Mouse (Mus musculus) neural tube, embryonic 11.5 days (tissue): ENCODE measurements around the gene Rfng. TPM values are rescaled to one million over a fixed set of nuclear protein-coding genes. Genes with fewer than 3 reads are reported as not detected.

ENCODE experiments used
- polyA plus RNA-seq: library from polyadenylated mRNA; unstranded; fragments of >200 nt; fragmentation: Nextera tagmentation; extraction: Ambion mirVana; gene quantifications from 2 replicates; pipeline ENCODE4 v1.2.1, GENCODE M21; 2014

Gene Rfng
- polyA plus RNA-seq, 1 experiment from 2014 or later = 36.7 TPM

Other genes with a start within 250 kb of the Rfng start
- gene Mcrip1, start 234.5 kb downstream of the Rfng start, polyA plus RNA-seq = 244 and 251 TPM in 2 replicates
- not detected in 2 replicates for gene Ppp1r27, start 233.1 kb downstream of the Rfng start, polyA plus RNA-seq
- 562 and 566 TPM in 2 replicates for gene P4hb, start 211.0 kb downstream of the Rfng start, polyA plus RNA-seq
- gene Arhgdia, start 202.6 kb downstream of the Rfng start, polyA plus RNA-seq = 686 and 719 TPM in 2 replicates
- 669 and 698 TPM in 2 replicates for gene Alyref, start 185.8 kb downstream of the Rfng start, polyA plus RNA-seq
- 198 and 199 TPM in 2 replicates for gene Anapc11, start 185.8 kb downstream of the Rfng start, polyA plus RNA-seq
- 0.78 TPM in 1 of 2 replicates, not detected in the other for gene Npb, start 175.7 kb downstream of the Rfng start, polyA plus RNA-seq
- gene Pcyt2, start 166.3 kb downstream of the Rfng start, polyA plus RNA-seq = 109 and 118 TPM in 2 replicates
- 37.2 and 39.0 TPM in 2 replicates for gene Sirt7, start 159.0 kb downstream of the Rfng start, polyA plus RNA-seq
- gene Mafg, start 150.6 kb downstream of the Rfng start, polyA plus RNA-seq = 26.5 and 27.5 TPM in 2 replicates
- gene Pycr1, start 140.4 kb downstream of the Rfng start, polyA plus RNA-seq = 31.8 and 33.8 TPM in 2 replicates
- gene Myadml2, start 136.0 kb downstream of the Rfng start, polyA plus RNA-seq = 0.89 TPM in 1 of 2 replicates, not detected in the other
- gene Notum, start 123.0 kb downstream of the Rfng start, polyA plus RNA-seq = 2.6 and 3.0 TPM in 2 replicates
- 124 and 136 TPM in 2 replicates for gene Aspscr1, start 111.2 kb downstream of the Rfng start, polyA plus RNA-seq
- 112 and 115 TPM in 2 replicates for gene Cenpx, start 70.5 kb downstream of the Rfng start, polyA plus RNA-seq
- gene Lrrc45, start 70.3 kb downstream of the Rfng start, polyA plus RNA-seq = 39.7 and 44.7 TPM in 2 replicates
- 12.1 and 13.9 TPM in 2 replicates for gene Rac3, start 62.7 kb downstream of the Rfng start, polyA plus RNA-seq
- 14.9 and 16.5 TPM in 2 replicates for gene Dcxr, start 56.9 kb downstream of the Rfng start, polyA plus RNA-seq
- gene Cbr2, start 52.1 kb downstream of the Rfng start, polyA plus RNA-seq = 1.8 and 2.0 TPM in 2 replicates
- gene Hmga1b, start 21.4 kb downstream of the Rfng start, polyA plus RNA-seq = 7.7 and 8.6 TPM in 2 replicates
- gene Gps1, start 65 bp upstream of the Rfng start, polyA plus RNA-seq = 286 and 291 TPM in 2 replicates
- 83.4 and 84.7 TPM in 2 replicates for gene Dus1l, start 12.2 kb upstream of the Rfng start, polyA plus RNA-seq
- gene Fasn, start 40.3 kb upstream of the Rfng start, polyA plus RNA-seq = 108 and 125 TPM in 2 replicates
- gene Ccdc57, start 148.7 kb upstream of the Rfng start, polyA plus RNA-seq = 4.6 and 5.8 TPM in 2 replicates
- 37.1 and 39.4 TPM in 2 replicates for gene Slc16a3, start 164.3 kb upstream of the Rfng start, polyA plus RNA-seq
- gene Csnk1d, start 207.1 kb upstream of the Rfng start, polyA plus RNA-seq = 81.6 and 84.6 TPM in 2 replicates